Mouse (Mus musculus) midbrain, embryonic 14.5 days (tissue): ENCODE results near the gene Fxyd4. TPM values are rescaled to one million over a fixed set of nuclear protein-coding genes. Genes with fewer than 3 reads are reported as not detected.

Experiments
- ATAC-seq: fragments of 200-750 bp; cut with Nextera tagmentation; 2 replicates; pipeline ENCODE4 v1.8.0; 2017; ENCODE audit warnings: moderate number of reproducible peaks, moderate library complexity; ENCODE audit not compliant: low FRiP score, low TSS enrichment
- DNase-seq: peaks from one replicate; pipeline ENCODE4 v3.0.0-alpha.2; 2015
- H3K27ac ChIP-seq: fragments of 300-500 bp; sonication (generic); replicated peaks from 2 replicates; pipeline ENCODE4 v1.5.1; 2014; ENCODE audit warnings: mild to moderate bottlenecking, low read depth, low read length, moderate library complexity
- H3K27me3 ChIP-seq: fragments of 300-500 bp; sonication (generic); 2 replicates; pipeline ENCODE4 v1.6.1; 2014; ENCODE audit warnings: low read length, control low read depth, mixed read lengths; ENCODE audit not compliant: control insufficient read depth, insufficient read depth
- H3K36me3 ChIP-seq: fragments of 300-500 bp; sonication (generic); 2 replicates; pipeline ENCODE4 v1.6.1; 2014; ENCODE audit warnings: low read length, control low read depth; ENCODE audit not compliant: control insufficient read depth, insufficient read depth
- H3K4me1 ChIP-seq: fragments of 300-500 bp; sonication (generic); 2 replicates; pipeline ENCODE4 v1.6.1; 2014; ENCODE audit warnings: mild to moderate bottlenecking, antibody characterized with exemption, low read length, control low read depth; ENCODE audit not compliant: control insufficient read depth, insufficient read depth
- H3K4me2 ChIP-seq: fragments of 300-500 bp; sonication (generic); 2 replicates; pipeline ENCODE4 v1.6.1; 2014; ENCODE audit warnings: mild to moderate bottlenecking, low read length, moderate library complexity
- H3K4me3 ChIP-seq: fragments of 300-500 bp; sonication (generic); replicated peaks from 2 replicates; pipeline ENCODE4 v1.5.1; 2014; ENCODE audit warnings: low read depth, low read length
- H3K9ac ChIP-seq: fragments of 300-500 bp; sonication (generic); replicated peaks from 2 replicates; pipeline ENCODE4 v1.6.1; 2014; ENCODE audit warnings: mild to moderate bottlenecking, low read length, moderate library complexity
- H3K9me3 ChIP-seq: fragments of 300-500 bp; sonication (generic); 2 replicates; pipeline ENCODE4 v1.6.1; 2016; ENCODE audit warnings: low read length, control low read depth, mixed read lengths; ENCODE audit not compliant: control insufficient read depth
- WGBS: fragments of 180-500 bp; shearing (Covaris S2); extraction: QIAGEN DNeasy Blood & Tissue Kit; methylation state at CpG from one replicate; pipeline ENCODE4 v1.1.7; 2014; 5-methylcytosine and 5-hydroxymethylcytosine counted together
- microRNA-seq: library from miRNA; unstranded; fragments of <30 nt; microRNA quantifications from one replicate; pipeline ENCODE4, GENCODE M21; 2016
- polyA plus RNA-seq: library from polyadenylated mRNA; unstranded; fragments of >200 nt; fragmentation: Nextera tagmentation; extraction: Ambion mirVana; gene quantifications from 2 replicates; pipeline ENCODE4 v1.2.1, GENCODE M21; 2014

The Fxyd4 gene
- polyA plus RNA-seq, 1 experiment from 2014 or later = 1.4 TPM

GRCm38 (mm10) chr6:117888032-117888431, 49.5 kb downstream of the Fxyd4 start:
- Histone ChIP-seq H3K4me2 (no peak overlapping the region), H3K36me3 (no peaks in the 10 kb centered on the region), H3K27ac (no peak overlapping the region), H3K9me3 (no peaks in the 10 kb centered on the region), H3K27me3 (no peaks in the 10 kb centered on the region), H3K4me1 (no peaks in the 10 kb centered on the region), H3K4me3 (no peak overlapping the region), H3K9ac (no peak overlapping the region)
- DNase-seq = no peak
- ATAC-seq = no peak
- 45% methylated on average over 1 of the region's 1 CpGs for WGBS

- H3K36me3 ChIP-seq = no peaks in the 10 kb centered on the region
- H3K27ac ChIP-seq = no peak overlapping the region
- no peaks in the 10 kb centered on the region for H3K27me3 ChIP-seq
- H3K4me3 ChIP-seq = no peak overlapping the region
- H3K4me1 ChIP-seq = no peaks in the 10 kb centered on the region
- no peak overlapping the region for H3K4me2 ChIP-seq
- 85% methylated on average over 2 of the region's 2 CpGs for WGBS
- no peak for ATAC-seq
- DNase-seq = no peak
- no peaks in the 10 kb centered on the region for H3K9me3 ChIP-seq
- H3K9ac ChIP-seq = no peak overlapping the region
These were observed 51.5 kb downstream of the Fxyd4 start for GRCm38 (mm10) chr6:117885943-117886342.

Small RNAs within 50 kb of the gene (microRNA-seq; reads per million reads assigned to microRNA genes)
- gene Gm25535 = not detected

Other genes starting within 250 kb of the Fxyd4 start
- gene Zfp637, start 96.5 kb downstream of the Fxyd4 start, polyA plus RNA-seq = 152 and 165 TPM in 2 replicates
- 10.1 and 13.2 TPM in 2 replicates for gene Zfp239, start 75.6 kb downstream of the Fxyd4 start, polyA plus RNA-seq
- gene Hnrnpf, start 37.4 kb downstream of the Fxyd4 start, polyA plus RNA-seq = 215 and 312 TPM in 2 replicates
- 2.1 and 3.8 TPM in 2 replicates for gene Rasgef1a, start 73.7 kb upstream of the Fxyd4 start, polyA plus RNA-seq
- gene Csgalnact2, start 201.4 kb upstream of the Fxyd4 start, polyA plus RNA-seq = 9.0 and 12.0 TPM in 2 replicates